Mouse (Mus musculus) MEL (cell line): ENCODE results near the gene Slc35c2. TPM values are rescaled to one million over a fixed set of nuclear protein-coding genes. Genes with fewer than 3 reads are reported as not detected.

Experiments used
- DNase-seq: peaks from one replicate; pipeline ENCODE4 v3.0.0; 2011; ENCODE audit warnings: low read depth, low spot score
- H3K27ac ChIP-seq: 2 replicates; pipeline ENCODE4 v1.5.1; 2012; ENCODE audit warnings: low read depth, mild to moderate bottlenecking, control low read depth, low read length, moderate library complexity; ENCODE audit not compliant: control insufficient read depth
- H3K27me3 ChIP-seq, 2 experiments: fragments of 150-350 bp in 1 of 2; sonication (generic) in 1 of 2; 2 replicates each; pipeline ENCODE4 v1.6.1; 2012; ENCODE audit warnings: low read length in 2 of 2, mild to moderate bottlenecking in 2 of 2, improper control_type of control experiment in 1 of 2, moderate library complexity in 1 of 2; ENCODE audit not compliant: insufficient read depth in 2 of 2, control insufficient read depth in 1 of 2
- H3K36me3 ChIP-seq, 2 experiments: 2 replicates each; pipeline ENCODE4 v1.6.1; 2012 to 2014; ENCODE audit warnings: low read length in 2 of 2, improper control_type of control experiment in 1 of 2, inconsistent platforms in 1 of 2, mild to moderate bottlenecking in 1 of 2; ENCODE audit not compliant: insufficient read depth in 2 of 2, control insufficient read depth in 1 of 2
- H3K4me1 ChIP-seq, 2 experiments: fragments of 150-350 bp in 1 of 2; sonication (generic) in 1 of 2; 2 replicates each; pipeline ENCODE4 v1.6.1; 2012; ENCODE audit warnings: low read length in 2 of 2, improper control_type of control experiment in 1 of 2, mild to moderate bottlenecking in 1 of 2; ENCODE audit not compliant: insufficient read depth in 2 of 2, control insufficient read depth in 1 of 2
- H3K4me3 ChIP-seq, 2 experiments: fragments of 150-350 bp in 1 of 2; sonication (generic) in 1 of 2; 2 replicates each; pipeline ENCODE4 v1.5.1; 2012; ENCODE audit warnings: low read depth in 2 of 2, low read length in 2 of 2, mild to moderate bottlenecking in 2 of 2, moderate library complexity in 2 of 2, control low read depth in 1 of 2, improper control_type of control experiment in 1 of 2; ENCODE audit not compliant: control insufficient read depth in 1 of 2, insufficient read depth in 1 of 2
- H3K79me2 ChIP-seq: 2 replicates; pipeline ENCODE4 v1.6.1; 2012; ENCODE audit warnings: mild to moderate bottlenecking, low read length, moderate library complexity; ENCODE audit not compliant: control insufficient read depth, poor library complexity, insufficient read depth
- H3K9ac ChIP-seq: 2 replicates; pipeline ENCODE4 v1.6.1; 2012; ENCODE audit warnings: low read depth, mild to moderate bottlenecking, control low read depth, low read length, moderate library complexity; ENCODE audit not compliant: control insufficient read depth, poor library complexity, severe bottlenecking
- H3K9me3 ChIP-seq: fragments of 150-350 bp; sonication (generic); replicated peaks from 2 replicates; pipeline ENCODE4 v1.6.1; 2012; ENCODE audit warnings: mild to moderate bottlenecking, low read length, improper control_type of control experiment, moderate library complexity; ENCODE audit not compliant: insufficient read depth
- BHLHE40 ChIP-seq: IDR thresholded peaks from 2 replicates; pipeline ENCODE4 v1.6.1; 2012; ENCODE audit warnings: low read depth, mild to moderate bottlenecking, inconsistent platforms, low read length, improper control_type of control experiment, borderline replicate concordance
- CHD2 ChIP-seq: IDR thresholded peaks from 2 replicates; pipeline ENCODE4 v1.6.1; 2011; ENCODE audit warnings: low read length, improper control_type of control experiment
- CTCF ChIP-seq, 3 experiments: IDR thresholded peaks in 2 of 3; conservative IDR thresholded peaks in 1 of 3; 2 replicates each; pipeline ENCODE4 v1.5.1; 2011 to 2012; ENCODE audit warnings: low read length in 3 of 3, low read depth in 2 of 3, mild to moderate bottlenecking in 2 of 3, improper control_type of control experiment in 1 of 3, inconsistent platforms in 1 of 3, mixed read lengths in 1 of 3, moderate library complexity in 1 of 3; ENCODE audit not compliant: control insufficient read depth in 1 of 3, insufficient read depth in 1 of 3, poor library complexity in 1 of 3, severe bottlenecking in 1 of 3
- E2F4 ChIP-seq: IDR thresholded peaks from 2 replicates; pipeline ENCODE4 v1.6.1; 2011; ENCODE audit warnings: low read depth, low read length, improper control_type of control experiment, borderline replicate concordance
- ELF1 ChIP-seq: IDR thresholded peaks from 2 replicates; pipeline ENCODE4 v1.6.1; 2014; ENCODE audit warnings: low read depth, mild to moderate bottlenecking, inconsistent platforms, low read length, improper control_type of control experiment, moderate library complexity
- GATA1 ChIP-seq: IDR thresholded peaks from 2 replicates; pipeline ENCODE4 v1.6.1; 2011; ENCODE audit warnings: low read depth, low read length, improper control_type of control experiment
- JUND ChIP-seq: IDR thresholded peaks from 2 replicates; pipeline ENCODE4 v1.6.1; 2011; ENCODE audit warnings: low read depth, mild to moderate bottlenecking, improper control_type of control experiment, low read length
- MYC ChIP-seq: IDR thresholded peaks from 2 replicates; pipeline ENCODE4 v1.6.1; 2011; ENCODE audit warnings: low read depth, mild to moderate bottlenecking, low read length, improper control_type of control experiment, moderate library complexity
- NELFE ChIP-seq: IDR thresholded peaks from 2 replicates; pipeline ENCODE4 v1.6.1; 2011; ENCODE audit warnings: low read depth, low read length, improper control_type of control experiment
- POLR2AphosphoS5 ChIP-seq: IDR thresholded peaks from 2 replicates; pipeline ENCODE4 v1.6.1; 2012; ENCODE audit warnings: low read depth, borderline replicate concordance, mild to moderate bottlenecking, inconsistent platforms, low read length, moderate library complexity, mixed read lengths
- RAD21 ChIP-seq: IDR thresholded peaks from 2 replicates; pipeline ENCODE4 v1.6.1; 2011; ENCODE audit warnings: mild to moderate bottlenecking, low read depth, low read length, improper control_type of control experiment
- RCOR1 ChIP-seq: IDR thresholded peaks from 2 replicates; pipeline ENCODE4 v1.6.1; 2012; ENCODE audit warnings: low read depth, mild to moderate bottlenecking, inconsistent platforms, low read length, improper control_type of control experiment
- TCF12 ChIP-seq: IDR thresholded peaks from 2 replicates; pipeline ENCODE4 v1.6.1; 2014; ENCODE audit warnings: low read depth, mild to moderate bottlenecking, inconsistent platforms, low read length, improper control_type of control experiment, moderate library complexity
- UBTF ChIP-seq: IDR thresholded peaks from 2 replicates; pipeline ENCODE4 v1.6.1; 2012; ENCODE audit warnings: low read depth, mild to moderate bottlenecking, inconsistent platforms, low read length, improper control_type of control experiment, moderate library complexity, borderline replicate concordance; ENCODE audit not compliant: insufficient read depth
- USF1 ChIP-seq: IDR thresholded peaks from 2 replicates; pipeline ENCODE4 v1.6.1; 2014; ENCODE audit warnings: low read depth, mild to moderate bottlenecking, inconsistent platforms, low read length, improper control_type of control experiment, moderate library complexity
- ZC3H11A ChIP-seq: IDR thresholded peaks from 2 replicates; pipeline ENCODE4 v1.6.1; 2012; ENCODE audit warnings: low read depth, mild to moderate bottlenecking, inconsistent platforms, low read length, improper control_type of control experiment
- polyA plus RNA-seq, 2 experiments: library from polyadenylated mRNA; stranded (reverse) in 1 of 2; unstranded in 1 of 2; fragments of >175 nt in 1 of 2; fragments of >200 nt in 1 of 2; gene quantifications; 2 replicates each; pipeline versions ENCODE4 v1.2.1 to v1.2.4; 2012; ENCODE audit warnings: low replicate concordance in 2 of 2, low read depth in 1 of 2; ENCODE audit not compliant: insufficient read length in 2 of 2, insufficient read depth in 1 of 2, missing spikeins in 1 of 2
- total RNA-seq: library from RNA; depleted of rRNA; stranded (reverse); fragments of 300-350 nt; gene quantifications from 2 replicates; pipeline ENCODE4 v1.2.3, GENCODE M21; 2012; rRNA removed

Slc35c2 gene
- total and polyA plus RNA-seq, 3 experiments = 64.9 to 121 TPM; not detected in 1

DNA sequence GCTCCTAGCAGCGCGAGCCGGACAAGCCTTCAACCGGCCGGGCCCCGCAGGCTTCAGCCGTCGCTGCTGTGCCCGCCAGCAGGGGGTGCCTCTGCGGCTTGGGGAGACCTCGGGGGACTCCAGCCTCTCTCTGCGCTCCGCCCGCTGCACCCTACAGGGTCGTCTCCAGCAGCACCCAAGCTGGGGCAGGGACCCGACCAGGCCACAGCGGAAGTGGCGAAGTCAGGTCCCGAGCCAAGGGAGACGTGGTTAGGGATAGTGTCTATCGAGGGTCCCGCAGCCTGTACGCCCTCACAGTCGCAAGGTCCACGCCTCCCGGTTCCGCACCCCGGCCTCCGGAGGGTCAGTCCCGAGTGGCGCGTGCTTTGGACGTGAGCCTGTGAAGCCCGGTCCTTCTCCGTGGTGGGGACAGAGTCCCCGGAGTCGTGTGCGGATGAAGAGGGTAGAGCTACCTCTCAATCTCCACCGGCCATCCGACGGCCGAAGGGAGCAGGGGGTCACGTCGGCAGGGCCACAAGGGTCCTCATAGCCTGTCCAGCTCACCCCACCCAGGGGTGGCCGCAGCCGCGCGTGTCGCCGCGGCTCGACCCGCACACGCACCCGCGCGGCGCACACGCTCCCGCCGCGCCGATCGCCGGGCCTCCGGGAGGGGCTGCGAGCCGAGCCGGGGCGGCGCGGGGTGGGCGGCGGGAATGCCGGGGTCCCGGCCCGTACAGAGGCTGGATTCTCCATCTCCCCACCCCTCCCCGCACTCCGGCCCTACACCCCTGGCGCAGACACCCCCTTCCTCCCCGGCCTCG lies 54.0 kb downstream of the Slc35c2 start:
- Histone ChIP-seq H3K36me3 (no peaks in the 10 kb centered on the region), H3K27me3 (no peaks in the 10 kb centered on the region), H3K9ac (no peak overlapping the region), H3K79me2 (no peaks in the 10 kb centered on the region), H3K27ac (no peak overlapping the region), H3K4me3 (no peak overlapping the region), H3K4me1 (no peaks in the 10 kb centered on the region), H3K9me3 (no peaks in the 10 kb centered on the region)
- TF ChIP-seq ZC3H11A = no peak
- no peak for TF ChIP-seq GATA1
- TF ChIP-seq RAD21 = no peak
- TF ChIP-seq E2F4 = no peak
- TF ChIP-seq JUND = no peak
- no peak for TF ChIP-seq NELFE
- TF ChIP-seq BHLHE40 = no peak
- TF ChIP-seq UBTF = no peak
- TF ChIP-seq RCOR1 = no peak
- TF ChIP-seq POLR2AphosphoS5 = no peak
- no peak for TF ChIP-seq MYC
- TF ChIP-seq ELF1 = no peak
- TF ChIP-seq USF1 = no peak
- no peak for TF ChIP-seq CHD2
- TF ChIP-seq CTCF (IDR thresholded peaks at IDR 0.05 in 2 of 3, conservative IDR thresholded peaks at IDR 0.05 in 1 of 3; ENCODE audit: control insufficient read depth in 1 of 3, insufficient read depth in 1 of 3, low read depth in 2 of 3, low read length in 3 of 3, poor library complexity in 1 of 3, severe bottlenecking in 1 of 3) = no peak
- no peak for DNase-seq

DNA sequence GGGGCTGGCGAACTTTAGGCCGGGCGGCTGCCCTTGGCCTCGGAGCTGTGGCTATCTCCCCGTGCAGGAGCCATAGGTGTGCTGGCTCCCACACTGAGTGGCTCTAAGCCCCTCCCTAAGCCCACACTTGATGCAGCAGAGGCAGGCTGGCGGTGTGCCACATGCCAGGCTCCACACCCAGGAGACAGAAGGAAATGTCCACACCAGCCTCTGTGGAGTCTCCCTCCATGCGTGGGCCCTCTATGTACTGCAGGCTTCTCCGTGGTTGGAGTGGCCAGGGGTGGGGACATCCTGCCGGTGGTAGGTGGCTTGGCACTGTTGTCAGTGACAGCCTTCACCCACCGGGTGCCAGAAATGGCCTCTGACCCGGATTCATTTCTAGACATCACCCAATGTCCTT lies 58.6 kb downstream of the Slc35c2 start:
- Histone ChIP-seq H3K36me3 (no peaks in the 10 kb centered on the region), H3K27me3 (no peaks in the 10 kb centered on the region), H3K79me2 (no peaks in the 10 kb centered on the region), H3K9ac (no peak overlapping the region), H3K4me1 (no peaks in the 10 kb centered on the region), H3K27ac (no peak overlapping the region), H3K9me3 (no peaks in the 10 kb centered on the region), H3K4me3 (no peak overlapping the region)
- no peak for TF ChIP-seq TCF12
- TF ChIP-seq CTCF (IDR thresholded peaks at IDR 0.05 in 2 of 3, conservative IDR thresholded peaks at IDR 0.05 in 1 of 3; ENCODE audit: control insufficient read depth in 1 of 3, insufficient read depth in 1 of 3, low read depth in 2 of 3, low read length in 3 of 3, poor library complexity in 1 of 3, severe bottlenecking in 1 of 3) = no peak
- DNase-seq = no peak

Other genes starting within 250 kb of the Slc35c2 start
- gene Cd40, start 232.2 kb downstream of the Slc35c2 start, total RNA-seq = not detected in 2 replicates
- under 1 TPM in 1 of 2 experiments, not detected in 1; 0.08 TPM for gene Cd40, start 232.2 kb downstream of the Slc35c2 start, polyA plus RNA-seq
- not detected in 2 replicates for gene 1700025C18Rik, start 197.1 kb downstream of the Slc35c2 start, total RNA-seq
- gene 1700025C18Rik, start 197.1 kb downstream of the Slc35c2 start, polyA plus RNA-seq = not detected
- not detected in 2 replicates for gene Cdh22, start 53.0 kb downstream of the Slc35c2 start, total RNA-seq
- gene Cdh22, start 53.0 kb downstream of the Slc35c2 start, polyA plus RNA-seq = not detected
- 16.5 and 17.4 TPM in 2 replicates for gene Elmo2, start 38.6 kb upstream of the Slc35c2 start, total RNA-seq
- gene Elmo2, start 38.6 kb upstream of the Slc35c2 start, polyA plus RNA-seq = 10 to 100 TPM in 1 of 2 experiments, not detected in 1; 27.6 TPM
- gene Zfp663, start 80.9 kb upstream of the Slc35c2 start, total RNA-seq = not detected in 2 replicates
- under 1 TPM in 1 of 2 experiments, not detected in 1; 0.18 TPM for gene Zfp663, start 80.9 kb upstream of the Slc35c2 start, polyA plus RNA-seq
- gene Zfp334, start 100.4 kb upstream of the Slc35c2 start, total RNA-seq = not detected in 2 replicates
- not detected for gene Zfp334, start 100.4 kb upstream of the Slc35c2 start, polyA plus RNA-seq
- gene Ocstamp, start 112.5 kb upstream of the Slc35c2 start, total RNA-seq = not detected in 2 replicates
- gene Ocstamp, start 112.5 kb upstream of the Slc35c2 start, polyA plus RNA-seq = not detected
- gene Slc13a3, start 185.4 kb upstream of the Slc35c2 start, total RNA-seq = not detected in 2 replicates
- gene Slc13a3, start 185.4 kb upstream of the Slc35c2 start, polyA plus RNA-seq = not detected
- 26.8 and 35.1 TPM in 2 replicates for gene Trp53rka, start 205.5 kb upstream of the Slc35c2 start, total RNA-seq
- 10 to 100 TPM in 1 of 2 experiments, not detected in 1; 29.8 TPM for gene Trp53rka, start 205.5 kb upstream of the Slc35c2 start, polyA plus RNA-seq
- not detected in 2 replicates for gene Slc2a10, start 215.9 kb upstream of the Slc35c2 start, total RNA-seq
- not detected for gene Slc2a10, start 215.9 kb upstream of the Slc35c2 start, polyA plus RNA-seq